Mouse (Mus musculus) G1E (cell line): ENCODE results near the gene Dbt.

Experiments
- CTCF ChIP-seq: IDR thresholded peaks from 2 replicates; pipeline ENCODE4 v1.5.1; 2012; ENCODE audit warnings: low read depth, low read length, inconsistent platforms, mixed read lengths
- GATA1 ChIP-seq: IDR thresholded peaks from 2 replicates; pipeline ENCODE4 v1.6.1; 2012; ENCODE audit warnings: borderline replicate concordance, low read length, inconsistent platforms, mixed read lengths
- GATA2 ChIP-seq: IDR thresholded peaks from 2 replicates; pipeline ENCODE4 v1.6.1; 2012; ENCODE audit warnings: low read depth, low read length, inconsistent platforms, borderline replicate concordance
- POLR2AphosphoS5 ChIP-seq: IDR thresholded peaks from 2 replicates; pipeline ENCODE4 v1.6.1; 2012; ENCODE audit warnings: low read depth, low read length, inconsistent platforms; ENCODE audit not compliant: insufficient replicate concordance
- TAL1 ChIP-seq: conservative IDR thresholded peaks from 2 replicates; pipeline ENCODE4 v1.6.1; 2012; ENCODE audit warnings: low read depth, low read length, inconsistent platforms, mixed read lengths

DNA sequence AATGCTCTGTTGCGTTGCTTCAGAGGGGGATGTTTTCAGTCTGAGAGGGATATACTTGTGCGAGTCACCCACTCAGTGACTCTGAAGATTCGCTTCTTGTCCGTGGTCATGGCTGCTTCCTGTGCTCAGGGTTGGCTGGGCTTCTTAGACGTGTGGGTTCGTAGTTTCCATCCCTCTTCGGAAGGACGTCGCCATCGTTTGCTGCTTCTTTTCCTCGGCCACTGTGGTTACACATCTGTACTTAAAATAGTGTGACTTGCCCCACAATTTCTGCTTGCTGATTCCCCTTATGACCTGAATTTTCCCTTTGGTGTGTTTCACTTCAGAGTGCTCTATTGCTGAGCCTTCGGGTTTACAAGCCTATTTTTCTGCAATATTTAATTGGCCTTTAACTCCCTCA, 47.2 kb upstream of the Dbt start:
- no peak for TF ChIP-seq CTCF
- TF ChIP-seq POLR2AphosphoS5 = no peak
- no peak for TF ChIP-seq GATA2
- no peak for TF ChIP-seq GATA1
- TF ChIP-seq TAL1 = no peak
